Mouse (Mus musculus) cortical plate, adult 2 months (tissue): ENCODE data around the gene Pard3b. TPM values are rescaled to one million over a fixed set of nuclear protein-coding genes. Genes with fewer than 3 reads are reported as not detected.

Experiments
- H3K27ac ChIP-seq: fragments of 200-500 bp; 2 replicates; pipeline ENCODE4 v1.5.1; 2012; ENCODE audit warnings: low read length, control low read depth, inconsistent platforms; ENCODE audit not compliant: insufficient read depth
- H3K4me1 ChIP-seq: fragments of 200-500 bp; 2 replicates; pipeline ENCODE4 v1.6.1; 2011; ENCODE audit warnings: low read length; ENCODE audit not compliant: control insufficient read depth, insufficient read depth
- H3K4me3 ChIP-seq: fragments of 200-500 bp; 2 replicates; pipeline ENCODE4 v1.5.1; 2011; ENCODE audit warnings: mild to moderate bottlenecking, low read length, control low read depth; ENCODE audit not compliant: insufficient read depth
- CTCF ChIP-seq: fragments of 200-500 bp; IDR thresholded peaks from 2 replicates; pipeline ENCODE4 v1.5.1; 2011; ENCODE audit warnings: mild to moderate bottlenecking, control low read depth, low read length; ENCODE audit not compliant: insufficient read depth; ENCODE audit errors: extremely low read depth
- POLR2A ChIP-seq: fragments of 200-500 bp; IDR thresholded peaks from 2 replicates; pipeline ENCODE4 v1.6.1; 2011; ENCODE audit warnings: mild to moderate bottlenecking, low read length, control low read depth; ENCODE audit not compliant: insufficient read depth; ENCODE audit errors: extremely low read depth
- polyA plus RNA-seq: library from polyadenylated mRNA; depleted of rRNA; stranded (reverse); fragments of >200 nt; gene quantifications from 2 replicates; pipeline ENCODE4 v1.2.3, GENCODE M21; 2012

The Pard3b gene
- polyA plus RNA-seq, 1 experiment = 1.3 TPM

DNA sequence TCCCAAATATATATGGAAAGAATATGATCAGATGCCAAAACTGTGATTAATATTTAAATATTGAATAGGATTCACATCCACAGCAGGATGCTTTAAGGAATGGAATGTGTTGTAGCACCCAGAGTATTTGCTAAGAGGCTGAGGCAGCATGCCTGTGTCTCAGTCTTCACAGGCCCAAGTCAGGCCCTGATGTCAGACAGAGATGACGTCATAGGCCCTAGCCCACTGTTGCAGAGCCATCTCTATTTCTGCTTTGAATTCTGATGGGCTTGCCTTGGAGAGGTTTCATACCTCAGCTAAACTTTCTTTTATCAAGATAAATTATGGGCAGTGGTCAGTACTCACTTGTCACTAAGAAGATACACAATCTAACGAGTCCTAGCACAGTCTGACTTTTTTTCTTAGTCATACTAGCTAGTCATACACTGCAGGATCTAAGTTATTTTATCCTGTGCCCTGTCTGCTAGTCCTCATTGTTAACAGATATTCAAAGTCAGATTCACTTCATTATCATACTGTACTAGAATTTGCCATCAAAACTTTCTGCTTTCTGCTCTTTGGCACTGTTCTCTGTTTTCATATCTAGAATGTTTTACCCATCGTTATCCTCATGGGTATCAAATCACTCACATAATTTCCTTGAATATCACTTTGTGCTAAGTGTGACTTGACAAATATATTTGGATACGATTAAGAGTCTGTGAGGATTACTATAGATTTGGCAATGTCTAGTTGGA lies 264.8 kb downstream of the Pard3b start:
- Histone ChIP-seq H3K4me1 (no peaks in the 10 kb centered on the region), H3K4me3 (no peak overlapping the region), H3K27ac (no peak overlapping the region)
- no peak for TF ChIP-seq CTCF
- TF ChIP-seq POLR2A = no peak

DNA sequence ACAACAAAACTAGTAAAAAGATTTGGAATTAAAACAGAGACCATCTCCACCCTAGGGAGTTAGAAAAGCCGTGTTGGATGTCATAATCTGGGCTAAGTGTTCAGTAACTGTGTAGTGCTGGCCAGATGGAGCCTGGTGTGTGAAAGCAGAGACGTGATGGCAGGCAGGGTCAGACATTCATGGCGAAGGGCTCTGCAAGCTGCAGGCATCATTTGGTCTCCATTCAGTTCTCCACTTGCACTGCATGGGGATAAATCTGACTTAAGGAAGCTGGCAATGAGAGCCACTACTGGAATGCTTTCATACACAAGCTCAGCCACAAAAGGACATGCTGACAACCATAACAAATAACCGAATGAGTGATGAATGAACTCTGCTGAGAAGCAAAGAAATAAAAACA lies 265.4 kb downstream of the Pard3b start:
- Histone ChIP-seq H3K27ac (no peak overlapping the region), H3K4me3 (no peak overlapping the region), H3K4me1 (no peaks in the 10 kb centered on the region)
- no peak for TF ChIP-seq CTCF
- TF ChIP-seq POLR2A = no peak

DNA sequence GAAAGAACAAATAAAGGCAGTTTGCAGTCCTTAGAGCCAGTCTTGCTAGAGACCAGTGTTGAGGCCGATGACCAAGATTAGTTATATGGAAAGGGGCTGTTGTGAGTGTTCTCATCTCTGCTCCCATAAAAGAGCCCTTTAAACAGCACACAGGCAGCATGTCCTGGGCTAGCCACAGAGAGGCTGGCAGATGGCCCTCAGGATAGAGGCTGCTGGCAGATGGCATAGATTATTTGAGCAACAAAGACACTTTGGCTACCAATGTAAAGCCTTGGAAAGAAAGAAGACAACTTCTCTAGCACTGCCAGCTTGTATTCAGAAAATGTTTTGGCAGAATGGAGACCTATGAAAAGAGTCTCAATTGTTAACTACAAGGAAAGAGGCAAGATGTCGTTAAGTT lies 274.3 kb downstream of the Pard3b start:
- TF ChIP-seq CTCF (no peak), POLR2A (no peak)
- Histone ChIP-seq H3K4me3 (no peak overlapping the region), H3K4me1 (no peaks in the 10 kb centered on the region), H3K27ac (no peak overlapping the region)

DNA sequence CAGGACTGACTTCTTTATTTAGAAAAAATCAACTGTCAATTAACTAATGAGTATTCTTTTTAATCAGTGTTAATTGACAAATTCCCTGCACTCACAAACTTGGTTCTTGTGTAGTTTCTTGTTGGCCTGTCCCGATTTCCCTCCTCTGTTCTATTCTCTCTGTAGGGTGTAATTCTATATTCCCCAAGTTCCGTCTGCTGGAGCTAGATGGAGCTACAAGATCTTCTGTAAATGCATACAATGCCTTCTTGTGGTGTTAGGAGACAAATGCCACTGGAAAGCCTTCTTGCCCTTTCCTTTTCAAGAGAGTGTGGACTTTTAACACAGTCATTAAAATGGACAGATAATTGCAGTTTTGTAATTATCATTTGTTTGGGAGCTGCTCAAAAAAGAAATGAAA lies 286.3 kb downstream of the Pard3b start:
- Histone ChIP-seq H3K4me3 (no peak overlapping the region), H3K4me1 (no peaks in the 10 kb centered on the region), H3K27ac (no peak overlapping the region)
- TF ChIP-seq POLR2A (no peak), CTCF (peak; percentile 42; the same call in 1 of the 2 replicates)

DNA sequence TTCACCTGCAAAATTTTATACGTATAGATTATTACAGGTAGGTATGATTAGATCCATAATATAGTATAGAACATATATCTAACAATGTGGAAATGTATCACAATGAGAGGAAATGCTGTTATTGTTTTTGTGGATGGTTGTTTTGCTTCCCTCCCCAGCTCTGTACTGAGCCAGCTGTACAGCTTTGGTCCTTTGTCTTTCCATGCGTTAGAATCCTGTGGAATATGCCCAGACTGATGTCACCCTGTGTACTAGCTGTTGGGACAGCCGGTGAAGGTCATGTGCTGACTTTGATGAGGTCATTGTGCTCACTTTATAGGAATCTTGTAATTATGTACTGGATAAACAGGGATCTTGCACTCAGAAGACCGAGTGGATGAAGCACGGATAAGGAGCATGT lies 286.9 kb downstream of the Pard3b start:
- H3K4me1 ChIP-seq = no peaks in the 10 kb centered on the region
- no peak overlapping the region for H3K27ac ChIP-seq
- no peak overlapping the region for H3K4me3 ChIP-seq
- TF ChIP-seq POLR2A (no peak), CTCF (no peak)

DNA sequence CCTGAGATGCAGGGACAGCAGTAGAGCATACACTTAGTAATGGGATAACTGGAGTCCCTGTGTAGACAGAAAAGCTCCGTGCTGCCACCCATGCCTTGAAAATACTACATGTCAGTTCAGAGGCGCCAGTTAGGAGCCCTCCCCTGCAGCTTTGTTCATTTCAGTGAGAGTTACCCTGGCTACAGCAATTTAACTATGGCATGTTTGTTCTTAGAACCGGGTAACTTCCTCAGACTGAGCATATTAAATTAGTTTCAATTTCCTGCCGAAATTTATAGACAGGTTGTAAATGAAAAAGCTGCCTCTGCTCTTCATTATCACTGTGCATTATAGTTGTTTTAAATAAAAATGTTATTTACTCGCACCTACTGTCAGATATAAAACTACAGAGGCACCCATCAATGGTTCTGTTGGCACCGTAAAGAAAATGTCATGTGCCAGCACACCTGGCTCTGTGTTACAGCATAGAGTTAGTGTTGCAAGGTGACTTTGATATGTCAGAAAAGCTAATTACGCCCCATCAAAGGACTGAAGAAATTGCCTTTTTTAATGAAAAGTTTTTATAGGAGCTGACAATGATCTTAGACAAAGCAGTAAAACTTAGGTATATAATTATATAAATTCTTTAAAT lies 289.6 kb downstream of the Pard3b start:
- Histone ChIP-seq H3K4me1 (no peaks in the 10 kb centered on the region), H3K27ac (no peak overlapping the region), H3K4me3 (no peak overlapping the region)
- no peak for TF ChIP-seq CTCF
- TF ChIP-seq POLR2A = no peak

DNA sequence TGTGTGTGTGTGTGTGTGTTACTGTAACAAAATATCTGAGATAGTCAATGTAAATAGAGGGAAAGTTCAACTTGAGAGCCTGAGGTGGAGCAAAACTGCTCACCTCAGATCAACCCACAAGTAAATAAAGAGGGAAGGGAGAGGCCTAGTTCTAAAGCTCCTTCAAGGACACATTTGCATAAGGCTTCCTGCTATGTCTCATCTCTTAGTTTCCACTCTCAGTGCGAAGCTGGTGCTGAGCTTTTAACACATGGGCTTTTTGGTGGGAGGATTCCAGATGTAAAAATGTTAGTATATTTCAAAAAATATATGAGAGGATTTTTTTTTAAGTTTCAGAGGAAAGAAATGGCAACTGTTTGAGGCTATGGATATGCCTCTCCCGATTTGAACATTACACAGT lies 294.9 kb downstream of the Pard3b start:
- Histone ChIP-seq H3K27ac (no peak overlapping the region), H3K4me3 (no peak overlapping the region), H3K4me1 (no peaks in the 10 kb centered on the region)
- TF ChIP-seq POLR2A = no peak
- no peak for TF ChIP-seq CTCF

DNA sequence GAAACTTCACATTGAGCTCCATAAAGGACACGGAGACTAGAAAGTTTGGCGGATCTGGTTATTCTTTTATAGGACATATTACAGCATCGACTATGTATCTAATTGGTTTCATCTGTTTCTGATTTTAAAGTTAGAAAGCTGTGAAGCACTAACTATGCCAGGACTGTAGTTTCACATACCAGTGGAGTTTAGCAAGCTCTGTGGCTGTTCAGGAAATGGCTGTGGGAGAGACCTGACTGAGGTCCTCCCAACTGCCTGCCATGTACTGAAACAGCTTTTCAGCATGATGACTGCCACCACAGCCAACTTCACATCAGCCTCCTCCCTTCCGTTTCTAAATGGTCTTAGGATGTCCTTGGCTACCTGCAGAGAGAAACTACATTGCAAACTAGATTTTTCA lies 296.1 kb downstream of the Pard3b start:
- no peaks in the 10 kb centered on the region for H3K4me1 ChIP-seq
- TF ChIP-seq CTCF (no peak), POLR2A (no peak)
- H3K4me3 ChIP-seq = no peak overlapping the region
- H3K27ac ChIP-seq = no peak overlapping the region

DNA sequence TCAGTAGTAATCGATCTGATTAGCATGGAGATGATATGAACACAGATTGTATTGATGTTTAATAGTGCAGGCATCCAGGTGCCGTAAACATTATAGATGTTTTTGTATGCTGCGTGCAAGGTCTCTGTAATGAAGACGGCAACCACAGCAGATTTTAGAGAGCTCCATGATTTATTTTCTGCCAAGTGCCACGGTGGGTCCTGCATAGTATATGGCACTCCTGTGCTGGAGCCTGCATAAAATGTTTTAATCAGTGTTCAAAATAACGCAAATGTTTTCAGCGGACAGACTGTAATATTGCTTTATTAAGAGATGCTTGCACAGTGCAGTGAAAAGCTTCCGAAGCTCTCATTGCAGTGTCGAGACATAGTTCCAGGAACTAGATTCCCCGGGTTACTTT lies 301.3 kb downstream of the Pard3b start:
- TF ChIP-seq POLR2A = no peak
- no peak for TF ChIP-seq CTCF
- Histone ChIP-seq H3K4me1 (no peaks in the 10 kb centered on the region), H3K4me3 (no peak overlapping the region), H3K27ac (no peak overlapping the region)

DNA sequence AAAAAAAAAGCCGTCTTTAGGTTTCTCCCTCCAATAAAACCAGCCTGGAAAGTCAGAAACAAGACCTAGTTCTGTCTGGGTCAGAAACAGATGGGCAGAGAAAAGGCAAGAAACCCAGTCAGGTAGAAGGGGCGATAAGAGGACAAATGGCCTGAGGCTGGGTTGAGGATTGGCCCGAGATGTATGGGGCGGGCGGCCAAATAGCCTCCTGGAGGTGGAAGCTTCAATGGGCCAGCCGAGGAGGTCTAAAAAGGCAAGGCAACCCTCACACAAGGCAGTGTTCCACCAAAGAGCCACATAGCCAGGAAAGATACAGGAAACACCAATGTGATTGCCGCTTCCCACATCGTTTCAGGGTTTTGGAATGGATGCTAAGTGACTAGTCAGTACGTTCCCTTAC lies 322.9 kb downstream of the Pard3b start:
- Histone ChIP-seq H3K4me3 (no peak overlapping the region), H3K4me1 (no peaks in the 10 kb centered on the region), H3K27ac (no peak overlapping the region)
- TF ChIP-seq POLR2A (no peak), CTCF (no peak)

DNA sequence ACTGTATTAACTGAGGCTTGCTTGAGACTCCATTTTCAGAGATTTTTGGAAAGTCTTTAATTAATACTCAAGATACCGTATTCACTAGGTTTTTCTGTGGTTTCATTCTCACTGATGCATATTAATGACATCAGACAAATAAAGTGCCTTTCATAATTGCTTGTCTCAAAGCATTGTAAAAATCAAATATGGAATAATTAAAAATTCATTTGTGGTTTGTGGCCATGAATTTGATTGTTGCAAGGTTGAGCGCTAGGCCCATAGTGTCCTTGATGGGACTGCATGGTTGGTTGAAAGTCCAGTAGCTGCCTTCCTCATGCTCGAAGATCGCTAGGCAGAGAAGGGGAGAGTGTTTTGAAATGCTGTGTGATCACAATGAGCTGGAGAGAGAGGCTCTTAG lies 323.9 kb downstream of the Pard3b start:
- no peaks in the 10 kb centered on the region for H3K4me1 ChIP-seq
- H3K4me3 ChIP-seq = no peak overlapping the region
- TF ChIP-seq POLR2A = no peak
- TF ChIP-seq CTCF = no peak
- H3K27ac ChIP-seq = no peak overlapping the region

DNA sequence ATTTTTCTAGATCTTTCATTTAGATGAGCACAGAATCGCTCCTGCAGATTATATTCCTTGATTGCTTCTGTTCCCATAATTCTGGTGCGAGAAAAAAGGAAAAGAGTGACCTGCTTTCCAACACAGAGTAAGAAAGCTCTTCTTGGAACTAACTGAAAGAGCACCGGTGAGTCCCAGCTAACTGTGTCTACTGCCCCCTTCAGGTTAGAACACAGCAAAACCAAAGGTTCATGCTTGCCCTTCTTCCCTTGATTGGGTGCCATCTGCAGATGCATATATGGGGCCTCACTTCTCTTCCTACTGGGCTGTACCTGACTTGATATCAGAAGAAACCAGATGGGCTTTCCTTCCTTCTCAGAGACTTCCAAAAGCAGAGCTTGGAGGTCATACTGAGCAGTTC lies 328.5 kb downstream of the Pard3b start:
- no peak overlapping the region for H3K4me3 ChIP-seq
- H3K27ac ChIP-seq = no peak overlapping the region
- no peaks in the 10 kb centered on the region for H3K4me1 ChIP-seq
- TF ChIP-seq POLR2A (no peak), CTCF (peak; percentile 20; the same call in 1 of the 2 replicates)
